Mouse (Mus musculus): Measurements from ENCODE around the gene Sec24a. TPM values are rescaled to one million over a fixed set of nuclear protein-coding genes. Genes with fewer than 3 reads are reported as not detected.
A peak's percentile ranks its signal among the peaks of the same experiment; 100 is the strongest.

Gene Sec24a
- 6.9 TPM for polyA plus RNA-seq (2012; fragmentation: generic; extraction: Trizol)

- H3K36me3 ChIP-seq (ENCODE audit: control insufficient read depth, insufficient read depth) = no peaks in the 10 kb centered on the region
- TF ChIP-seq E2F4 (IDR thresholded peaks at IDR 0.05; ENCODE audit: insufficient read depth) (no peak), MAX (IDR thresholded peaks at IDR 0.05; ENCODE audit: low read depth) (no peak), POLR2A (IDR thresholded peaks at IDR 0.05; ENCODE audit: insufficient read length, low read depth) (peak; percentile 95), TCF3 (IDR thresholded peaks at IDR 0.05; ENCODE audit: insufficient read length, low read depth) (no peak), POLR2AphosphoS2 (IDR thresholded peaks at IDR 0.05; ENCODE audit: insufficient read length, low read depth) (peak; percentile 99), REST (IDR thresholded peaks at IDR 0.05; ENCODE audit: insufficient read depth, insufficient read length) (peak; percentile 6), SRF (IDR thresholded peaks at IDR 0.05; ENCODE audit: control insufficient read depth, insufficient read length, low read depth) (no peak), MYOD1 (IDR thresholded peaks at IDR 0.05; ENCODE audit: control insufficient read depth in 1 of 3, insufficient read length in 2 of 3, low read depth in 2 of 3) (peak in 2 of 3 experiments; percentile 35 to 53), MYOG (IDR thresholded peaks at IDR 0.05; ENCODE audit: control insufficient read depth in 1 of 3, insufficient read depth in 1 of 3, insufficient read length in 2 of 3, low read depth in 2 of 3) (peak in 2 of 3 experiments; percentile 30 to 76)
- H3ac ChIP-seq (ENCODE audit: control insufficient read depth, insufficient read length) = peak within 1 kb of the TSS; percentile 49
- H3K27me3 ChIP-seq (ENCODE audit: control insufficient read depth, insufficient read depth, insufficient read length) = no peaks in the 10 kb centered on the region
- peaks cover 49% of the 10 kb centered on the region for H3K79me2 ChIP-seq (ENCODE audit: control insufficient read depth, insufficient read depth)
- peak within 1 kb of the TSS; percentile 98 for H3K4me2 ChIP-seq (ENCODE audit: low read depth)
- H3K4me3 ChIP-seq = peak within 1 kb of the TSS; percentile 96
Observed at GRCm38 (mm10) chr11:51763213-51763907, at the start of gene Sec24a, which contains the start of gene Sar1b. Sec24a (minus strand) TSS chr11:51763634. Sar1b (plus strand) TSS chr11:51763687.

- Histone ChIP-seq H3K79me2 (ENCODE audit: control insufficient read depth, insufficient read depth) (no peaks in the 10 kb centered on the region), H3K4me3 (no peak overlapping the region), H3K4me2 (ENCODE audit: low read depth) (no peak overlapping the region), H3K27me3 (ENCODE audit: control insufficient read depth, insufficient read depth, insufficient read length) (no peaks in the 10 kb centered on the region), H3K36me3 (ENCODE audit: control insufficient read depth, insufficient read depth) (no peaks in the 10 kb centered on the region), H3ac (ENCODE audit: control insufficient read depth, insufficient read length) (no peak overlapping the region)
- no peak for TF ChIP-seq MAX (IDR thresholded peaks at IDR 0.05; ENCODE audit: low read depth)
- TF ChIP-seq CEBPB (IDR thresholded peaks at IDR 0.05; ENCODE audit: insufficient read depth, poor library complexity, severe bottlenecking) = no peak
- TF ChIP-seq SRF (IDR thresholded peaks at IDR 0.05; ENCODE audit: control insufficient read depth, insufficient read length, low read depth) = no peak
- no peak for TF ChIP-seq REST (IDR thresholded peaks at IDR 0.05; ENCODE audit: insufficient read depth, insufficient read length)
Observed at GRCm38 (mm10) chr11:51812022-51812546, 48.6 kb upstream of the Sec24a start.

DNA sequence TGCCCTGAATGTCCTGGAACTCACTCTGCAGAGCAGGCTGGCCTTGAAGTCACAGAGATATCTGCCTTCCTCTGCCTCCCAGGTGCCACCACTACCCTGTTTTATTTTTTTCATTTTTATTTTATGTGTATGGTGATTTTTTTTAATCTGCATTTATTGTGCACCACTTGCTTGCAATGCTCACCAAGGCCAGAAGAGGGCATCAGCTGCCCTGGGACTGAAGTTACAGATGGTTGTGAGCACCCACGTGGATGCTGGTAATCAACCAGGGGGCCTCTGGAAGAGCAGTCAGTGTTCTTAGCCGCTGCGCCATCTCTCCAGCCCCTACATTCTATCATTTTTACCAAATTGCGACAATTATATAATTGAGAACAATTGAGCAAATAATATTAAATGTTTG lies 47.8 kb upstream of the Sec24a start:
- no peaks in the 10 kb centered on the region for H3K36me3 ChIP-seq (ENCODE audit: control insufficient read depth, insufficient read depth)
- no peaks in the 10 kb centered on the region for H3K79me2 ChIP-seq (ENCODE audit: control insufficient read depth, insufficient read depth)
- no peak overlapping the region for H3ac ChIP-seq (ENCODE audit: control insufficient read depth, insufficient read length)
- no peak for TF ChIP-seq TCF12 (IDR thresholded peaks at IDR 0.05; ENCODE audit: insufficient read depth, poor library complexity, severe bottlenecking)
- no peak for TF ChIP-seq USF1 (IDR thresholded peaks at IDR 0.05; ENCODE audit: low read depth)
- TF ChIP-seq REST (IDR thresholded peaks at IDR 0.05; ENCODE audit: insufficient read depth, insufficient read length) = no peak
- no peak for TF ChIP-seq POLR2AphosphoS2 (IDR thresholded peaks at IDR 0.05; ENCODE audit: insufficient read length, low read depth)
- TF ChIP-seq SRF (IDR thresholded peaks at IDR 0.05; ENCODE audit: control insufficient read depth, insufficient read length, low read depth) = no peak
- TF ChIP-seq POLR2A (IDR thresholded peaks at IDR 0.05; ENCODE audit: insufficient read length, low read depth) = no peak
- TF ChIP-seq MAX (IDR thresholded peaks at IDR 0.05; ENCODE audit: low read depth) = no peak
- no peak for TF ChIP-seq CEBPB (IDR thresholded peaks at IDR 0.05; ENCODE audit: insufficient read depth, poor library complexity, severe bottlenecking)
- TF ChIP-seq E2F4 (IDR thresholded peaks at IDR 0.05; ENCODE audit: insufficient read depth) = no peak
- no peak for TF ChIP-seq MYOG (IDR thresholded peaks at IDR 0.05; ENCODE audit: control insufficient read depth in 1 of 3, insufficient read depth in 1 of 3, insufficient read length in 2 of 3, low read depth in 2 of 3)
- TF ChIP-seq MYOD1 (IDR thresholded peaks at IDR 0.05; ENCODE audit: control insufficient read depth in 1 of 3, insufficient read length in 2 of 3, low read depth in 2 of 3) = no peak
- no peak for TF ChIP-seq TCF3 (IDR thresholded peaks at IDR 0.05; ENCODE audit: insufficient read length, low read depth)
- H3K4me2 ChIP-seq (ENCODE audit: low read depth) = no peak overlapping the region
- no peak overlapping the region for H3K4me3 ChIP-seq
- H3K27me3 ChIP-seq (ENCODE audit: control insufficient read depth, insufficient read depth, insufficient read length) = no peaks in the 10 kb centered on the region

DNA sequence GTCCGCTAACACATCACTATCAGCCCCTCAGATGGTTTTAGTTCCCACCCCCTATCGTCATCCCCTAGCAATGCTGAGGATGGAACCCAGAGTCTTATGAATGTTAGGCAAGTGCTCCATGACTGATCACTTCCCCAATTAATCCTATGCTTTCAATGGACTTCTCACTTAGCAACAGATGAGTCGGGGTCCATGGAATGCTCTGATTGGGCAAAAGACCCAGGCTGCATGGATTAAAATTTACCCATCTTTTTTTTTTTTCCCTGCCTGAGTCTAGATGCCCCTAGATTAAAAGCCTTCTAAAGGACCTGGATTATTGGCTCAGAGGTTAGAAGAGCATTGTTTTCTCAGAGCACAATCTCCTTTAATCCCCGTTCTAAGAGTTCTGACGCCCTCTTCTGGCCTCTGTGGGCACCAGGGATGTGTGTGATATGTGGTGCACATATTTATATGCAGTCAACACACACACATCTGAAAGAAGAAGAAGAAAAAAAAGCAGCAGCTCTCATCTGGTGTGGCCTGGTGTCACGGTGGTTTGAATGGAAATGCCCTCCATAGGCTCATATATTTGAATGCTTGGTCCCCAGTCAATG lies 46.3 kb upstream of the Sec24a start:
- Histone ChIP-seq H3K4me3 (no peak overlapping the region), H3ac (ENCODE audit: control insufficient read depth, insufficient read length) (no peak overlapping the region), H3K4me2 (ENCODE audit: low read depth) (no peak overlapping the region), H3K36me3 (ENCODE audit: control insufficient read depth, insufficient read depth) (no peaks in the 10 kb centered on the region), H3K27me3 (ENCODE audit: control insufficient read depth, insufficient read depth, insufficient read length) (no peaks in the 10 kb centered on the region), H3K79me2 (ENCODE audit: control insufficient read depth, insufficient read depth) (no peaks in the 10 kb centered on the region)
- TF ChIP-seq CEBPB (IDR thresholded peaks at IDR 0.05; ENCODE audit: insufficient read depth, poor library complexity, severe bottlenecking) (no peak), REST (IDR thresholded peaks at IDR 0.05; ENCODE audit: insufficient read depth, insufficient read length) (no peak), TCF3 (IDR thresholded peaks at IDR 0.05; ENCODE audit: insufficient read length, low read depth) (no peak), E2F4 (IDR thresholded peaks at IDR 0.05; ENCODE audit: insufficient read depth) (no peak), POLR2AphosphoS2 (IDR thresholded peaks at IDR 0.05; ENCODE audit: insufficient read length, low read depth) (no peak), MYOG (IDR thresholded peaks at IDR 0.05; ENCODE audit: control insufficient read depth in 1 of 3, insufficient read depth in 1 of 3, insufficient read length in 2 of 3, low read depth in 2 of 3) (no peak), TCF12 (IDR thresholded peaks at IDR 0.05; ENCODE audit: insufficient read depth, poor library complexity, severe bottlenecking) (no peak), MYOD1 (IDR thresholded peaks at IDR 0.05; ENCODE audit: control insufficient read depth in 1 of 3, insufficient read length in 2 of 3, low read depth in 2 of 3) (no peak), SRF (IDR thresholded peaks at IDR 0.05; ENCODE audit: control insufficient read depth, insufficient read length, low read depth) (no peak), MAX (IDR thresholded peaks at IDR 0.05; ENCODE audit: low read depth) (no peak), POLR2A (IDR thresholded peaks at IDR 0.05; ENCODE audit: insufficient read length, low read depth) (no peak), USF1 (IDR thresholded peaks at IDR 0.05; ENCODE audit: low read depth) (no peak)
